In genomic region chr1:138571565-138572361, GRCm38 (mm10) we compare ENCODE assay signal across 9 mouse cellular contexts. TPM values are rescaled to one million over a fixed set of nuclear protein-coding genes. Genes with fewer than 3 reads are reported as not detected.
DNase-seq lines count a peak whose midpoint lies in the region; ATAC-seq lines count a peak whose summit lies in the region.
"Had no signal": no experiment of that assay in that cellular context is flagged by ENCODE, and none has a peak within 500 bp of the region (broad histone marks: within the 10 kb centered on the region; RNA-seq: fewer than 3 reads in every experiment).

No protein-coding gene starts in this region.

- no peak overlapping the region for H3K4me3 ChIP-seq in forebrain, embryonic 16.5 days (replicated peaks; ENCODE audit: low read length)
- peak overlapping the region; percentile 31; the same call in 1 of the 2 replicates for H3K4me3 ChIP-seq in midbrain, embryonic 10.5 days
- H3K4me3 ChIP-seq: kidney, embryonic 15.5 days had no signal

- no peaks in the 10 kb centered on the region for H3K27me3 ChIP-seq in forebrain, embryonic 16.5 days (replicated peaks; ENCODE audit: control insufficient read depth, insufficient read depth, low read length)
- no peaks in the 10 kb centered on the region for H3K27me3 ChIP-seq in midbrain, embryonic 10.5 days (ENCODE audit: low read depth, poor library complexity, severe bottlenecking)
- H3K27me3 ChIP-seq: kidney, embryonic 15.5 days had no signal

- peak overlapping the region; percentile 25; the same call in 1 of the 2 replicates for H3K9ac ChIP-seq in forebrain, embryonic 16.5 days (replicated peaks; ENCODE audit: low read depth, low read length)
- H3K9ac ChIP-seq: kidney, embryonic 15.5 days had no signal

- no peaks in the 10 kb centered on the region for H3K36me3 ChIP-seq in forebrain, embryonic 16.5 days (ENCODE audit: control insufficient read depth, insufficient read depth)
- no peaks in the 10 kb centered on the region for H3K36me3 ChIP-seq in midbrain, embryonic 10.5 days
- H3K36me3 ChIP-seq: kidney, embryonic 15.5 days had no signal

- 33% methylated on average over 22 of the region's 22 CpGs for WGBS in forebrain, embryonic 16.5 days
- 36% methylated on average over 22 of the region's 22 CpGs for WGBS in midbrain, embryonic 10.5 days

- H3K4me1 ChIP-seq in forebrain, embryonic 16.5 days (replicated peaks; ENCODE audit: control insufficient read depth, insufficient read depth, low read length), result peaks cover 15% of the 10 kb centered on the region; the same call in 1 of the 2 replicates
- H3K4me1 ChIP-seq in midbrain, embryonic 10.5 days, result peaks cover 29% of the 10 kb centered on the region

- DNase-seq in lung, postnatal 36 days, result peak; percentile 34
- no peak for DNase-seq in lung, postnatal 10 days
- DNase-seq in midbrain, embryonic 10.5 days (ENCODE audit: low spot score), result peak; percentile 60
- DNase-seq in right cerebral cortex, postnatal 14 days, result no peak
- no peak for DNase-seq in left cerebral cortex, adult 9 months (ENCODE audit: low spot score in 2 of 2)
- no peak for DNase-seq in adrenal gland, postnatal 14 days
- no peak for DNase-seq in ovary, postnatal 10 days (ENCODE audit: low spot score)

- no peaks in the 10 kb centered on the region for H3K9me3 ChIP-seq in forebrain, embryonic 16.5 days (ENCODE audit: control insufficient read depth, low read length)
- no peaks in the 10 kb centered on the region for H3K9me3 ChIP-seq in midbrain, embryonic 10.5 days (replicated peaks)
- H3K9me3 ChIP-seq: kidney, embryonic 15.5 days had no signal

- H3K4me2 ChIP-seq in forebrain, embryonic 16.5 days (ENCODE audit: low read length), result peak overlapping the region; percentile 20
- H3K4me2 ChIP-seq: kidney, embryonic 15.5 days had no signal

- ATAC-seq in forebrain, embryonic 16.5 days, result no peak

- H3K27ac ChIP-seq in forebrain, embryonic 16.5 days (ENCODE audit: low read length), result no peak overlapping the region
- H3K27ac ChIP-seq in midbrain, embryonic 10.5 days (replicated peaks), result peak overlapping the region; percentile 83
- H3K27ac ChIP-seq: kidney, embryonic 15.5 days had no signal

RNA-seq across cellular contexts. Expression of gene Nek7, which starts 48.2 kb away (rescaled TPM):
- polyA plus RNA-seq in forebrain, embryonic 16.5 days (2015; fragmentation: Nextera tagmentation; extraction: Ambion mirVana), result 9.5 and 11.6 TPM in 2 replicates
- polyA plus RNA-seq in midbrain, embryonic 10.5 days (2016; fragmentation: Nextera tagmentation; extraction: Ambion mirVana), result 26.5 and 28.3 TPM in 2 replicates
- 44.8 and 50.4 TPM in 2 replicates for total RNA-seq in adrenal gland, postnatal 14 days (2021)

Comparison
In these comparisons a context has a peak if more than half of its experiments do, and no peak if none do; other contexts are left out.
1. DNase-seq: peak in lung, postnatal 36 days (single experiment) and midbrain, embryonic 10.5 days (single experiment); none in lung, postnatal 10 days (single experiment), right cerebral cortex, postnatal 14 days (single experiment), left cerebral cortex, adult 9 months (0 of 2), adrenal gland, postnatal 14 days (single experiment) and ovary, postnatal 10 days (single experiment).